Mouse (Mus musculus): Measurements from ENCODE around the gene Ago4.

- TF ChIP-seq POLR2A (IDR thresholded peaks at IDR 0.05; ENCODE audit: low read depth, low read length) (no peak), CTCF (conservative IDR thresholded peaks at IDR 0.05; ENCODE audit: insufficient read depth, insufficient read length, low read depth, low read length) (no peak)
Observed at GRCm38 (mm10) chr4:126508110-126508899, 25.0 kb downstream of the Ago4 start.
